Mouse (Mus musculus) thymus, adult 2 months (tissue): ENCODE measurements around the gene Ctbp2. TPM values are rescaled to one million over a fixed set of nuclear protein-coding genes. Genes with fewer than 3 reads are reported as not detected.

Experiments used
- DNase-seq: peaks from one replicate; pipeline ENCODE4 v3.0.0; 2021
- H3K27ac ChIP-seq: fragments of 200-500 bp; 2 replicates; pipeline ENCODE4 v1.5.1; 2012; ENCODE audit warnings: low read length, control low read depth; ENCODE audit not compliant: control insufficient read depth, insufficient read depth
- H3K27me3 ChIP-seq: fragments of 200-500 bp; 2 replicates; pipeline ENCODE4 v1.6.1; 2012; ENCODE audit warnings: mild to moderate bottlenecking, low read length, moderate library complexity, mixed read lengths; ENCODE audit not compliant: control insufficient read depth, insufficient read depth
- H3K36me3 ChIP-seq: fragments of 200-500 bp; 2 replicates; pipeline ENCODE4 v1.6.1; 2012; ENCODE audit warnings: mild to moderate bottlenecking, low read length, moderate library complexity; ENCODE audit not compliant: control insufficient read depth, insufficient read depth
- H3K4me1 ChIP-seq: fragments of 200-500 bp; replicated peaks from 2 replicates; pipeline ENCODE4 v1.6.1; 2012; ENCODE audit warnings: low read length; ENCODE audit not compliant: control insufficient read depth, insufficient read depth
- H3K4me3 ChIP-seq: fragments of 200-500 bp; 2 replicates; pipeline ENCODE4 v1.5.1; 2012; ENCODE audit warnings: mild to moderate bottlenecking, low read length, control low read depth, moderate library complexity; ENCODE audit not compliant: control insufficient read depth, insufficient read depth
- CTCF ChIP-seq: fragments of 200-500 bp; IDR thresholded peaks from 2 replicates; pipeline ENCODE4 v1.5.1; 2012; ENCODE audit warnings: mild to moderate bottlenecking, control low read depth, low read length, moderate library complexity, borderline replicate concordance; ENCODE audit not compliant: control insufficient read depth, poor library complexity, insufficient read depth; ENCODE audit errors: extremely low read depth
- POLR2A ChIP-seq: fragments of 200-500 bp; IDR thresholded peaks from 2 replicates; pipeline ENCODE4 v1.6.1; 2012; ENCODE audit warnings: mild to moderate bottlenecking, low read length, control low read depth, moderate library complexity; ENCODE audit not compliant: control insufficient read depth, poor library complexity, insufficient read depth; ENCODE audit errors: extremely low read depth
- WGBS: fragments of 180-500 bp; shearing (Covaris S2); methylation state at CpG from one replicate; pipeline ENCODE4 v1.1.7; 2018; 5-methylcytosine and 5-hydroxymethylcytosine counted together
- polyA plus RNA-seq: library from polyadenylated mRNA; depleted of rRNA; stranded (reverse); fragments of >200 nt; gene quantifications from 2 replicates; pipeline ENCODE4 v1.2.3, GENCODE M21; 2012

The Ctbp2 gene
- polyA plus RNA-seq, 1 experiment: 14.0 TPM

GRCm38 (mm10) chr7:133112351-133112831 lies 11.8 kb downstream of the Ctbp2 start:
- Histone ChIP-seq H3K4me1 (peaks cover 5% of the 10 kb centered on the region; the same call in 1 of the 2 replicates), H3K36me3 (no peaks in the 10 kb centered on the region), H3K27me3 (no peaks in the 10 kb centered on the region), H3K4me3 (no peak overlapping the region), H3K27ac (no peak overlapping the region)
- no peak for TF ChIP-seq POLR2A
- no peak for TF ChIP-seq CTCF
- no peak for DNase-seq
- WGBS: 91% methylated on average over 6 of the region's 6 CpGs

GRCm38 (mm10) chr7:133109442-133109841 lies 14.7 kb downstream of the Ctbp2 start:
- DNase-seq: no peak
- TF ChIP-seq CTCF (no peak), POLR2A (no peak)
- 95% methylated on average over 4 of the region's 4 CpGs for WGBS
- no peaks in the 10 kb centered on the region for H3K4me1 ChIP-seq
- H3K27ac ChIP-seq: no peak overlapping the region
- no peak overlapping the region for H3K4me3 ChIP-seq
- H3K36me3 ChIP-seq: no peaks in the 10 kb centered on the region
- no peaks in the 10 kb centered on the region for H3K27me3 ChIP-seq

- no peak for TF ChIP-seq POLR2A
- no peak for TF ChIP-seq CTCF
These were observed 15.5 kb downstream of the Ctbp2 start for GRCm38 (mm10) chr7:133108695-133109094.

GRCm38 (mm10) chr7:133102578-133102977 lies 21.6 kb downstream of the Ctbp2 start:
- Histone ChIP-seq H3K36me3 (no peaks in the 10 kb centered on the region), H3K4me3 (no peak overlapping the region), H3K27ac (no peak overlapping the region), H3K27me3 (no peaks in the 10 kb centered on the region), H3K4me1 (no peaks in the 10 kb centered on the region)
- TF ChIP-seq POLR2A (no peak), CTCF (no peak)
- DNase-seq: no peak
- WGBS: 88% methylated on average over 3 of the region's 3 CpGs

More at GRCm38 (mm10) chr7:133108695-133109094, 15.5 kb downstream of the Ctbp2 start:
- no peak overlapping the region for H3K27ac ChIP-seq
- H3K27me3 ChIP-seq: no peaks in the 10 kb centered on the region
- WGBS: 83% methylated on average over 2 of the region's 2 CpGs
- DNase-seq: no peak
- H3K4me1 ChIP-seq: no peaks in the 10 kb centered on the region
- no peak overlapping the region for H3K4me3 ChIP-seq
- H3K36me3 ChIP-seq: no peaks in the 10 kb centered on the region

GRCm38 (mm10) chr7:133101070-133101469 lies 23.1 kb downstream of the Ctbp2 start:
- Histone ChIP-seq H3K27me3 (no peaks in the 10 kb centered on the region), H3K4me3 (no peak overlapping the region), H3K4me1 (no peaks in the 10 kb centered on the region), H3K36me3 (no peaks in the 10 kb centered on the region), H3K27ac (no peak overlapping the region)
- DNase-seq: no peak
- WGBS: 96% methylated on average over 6 of the region's 6 CpGs
- no peak for TF ChIP-seq POLR2A

GRCm38 (mm10) chr7:133100178-133100577 lies 24.0 kb downstream of the Ctbp2 start:
- Histone ChIP-seq H3K27ac (no peak overlapping the region), H3K27me3 (no peaks in the 10 kb centered on the region), H3K4me3 (no peak overlapping the region), H3K36me3 (no peaks in the 10 kb centered on the region), H3K4me1 (no peaks in the 10 kb centered on the region)
- DNase-seq: no peak
- no peak for TF ChIP-seq CTCF
- no peak for TF ChIP-seq POLR2A
- WGBS: 89% methylated on average over 6 of the region's 6 CpGs

GRCm38 (mm10) chr7:133099266-133099665 lies 24.9 kb downstream of the Ctbp2 start:
- Histone ChIP-seq H3K27ac (no peak overlapping the region), H3K27me3 (no peaks in the 10 kb centered on the region), H3K4me1 (no peaks in the 10 kb centered on the region), H3K36me3 (no peaks in the 10 kb centered on the region), H3K4me3 (no peak overlapping the region)
- TF ChIP-seq POLR2A (no peak), CTCF (no peak)
- 97% methylated on average over 4 of the region's 4 CpGs for WGBS
- no peak for DNase-seq
